Mouse (Mus musculus) spleen, adult 18-20 months (tissue): ENCODE measurements around the gene Angel2.
"Not testable (repeated sequence)": the region's sequence is repeated elsewhere in the genome, so short reads cannot be mapped to it uniquely, and the experiment has no call there.

ENCODE experiments used
- DNase-seq, 2 experiments: peaks; one replicate each; pipeline ENCODE4 v3.0.0; 2022; ENCODE audit warnings: mixed read lengths in 2 of 2

Gene Angel2

GRCm38 (mm10) chr1:190924812-190925211, at the start of gene Angel2:
Gene Angel2 (plus strand): TSS chr1:190925112.
- DNase-seq: not testable (repeated sequence)

GRCm38 (mm10) chr1:190875751-190876150, 49.2 kb upstream of the Angel2 start:
- DNase-seq: no peak

GRCm38 (mm10) chr1:190880638-190881037, 44.3 kb upstream of the Angel2 start:
- no peak for DNase-seq

GRCm38 (mm10) chr1:190881422-190881821, 43.5 kb upstream of the Angel2 start:
- peak in 1 of 2 experiments; percentile 29 for DNase-seq

- no peak for DNase-seq
Observed at GRCm38 (mm10) chr1:190886014-190886413, 38.9 kb upstream of the Angel2 start.

GRCm38 (mm10) chr1:190888031-190888430, 36.9 kb upstream of the Angel2 start:
- DNase-seq: no peak

- no peak for DNase-seq
Observed at GRCm38 (mm10) chr1:190888646-190889045, 36.3 kb upstream of the Angel2 start.

GRCm38 (mm10) chr1:190893559-190894167, 31.2 kb upstream of the Angel2 start:
- no peak for DNase-seq

GRCm38 (mm10) chr1:190898186-190898585, 26.7 kb upstream of the Angel2 start:
- DNase-seq: no peak

GRCm38 (mm10) chr1:190898899-190899575, 25.9 kb upstream of the Angel2 start:
- DNase-seq: no peak

- DNase-seq: no peak
Observed at GRCm38 (mm10) chr1:190901082-190901481, 23.8 kb upstream of the Angel2 start.

GRCm38 (mm10) chr1:190904136-190904535, 20.8 kb upstream of the Angel2 start:
- DNase-seq: no peak

- DNase-seq: no peak
Observed at GRCm38 (mm10) chr1:190904714-190905113, 20.2 kb upstream of the Angel2 start.

GRCm38 (mm10) chr1:190910836-190911235, 14.1 kb upstream of the Angel2 start:
- no peak for DNase-seq

- peak; percentile 26 to 63 for DNase-seq
Observed at GRCm38 (mm10) chr1:190911415-190912123, 13.3 kb upstream of the Angel2 start, which contains the start of gene Rps6kc1. Gene Rps6kc1 (minus strand): TSS chr1:190911770.

- DNase-seq: no peak
Observed at GRCm38 (mm10) chr1:190912623-190913022, 12.3 kb upstream of the Angel2 start.

GRCm38 (mm10) chr1:190918938-190919337, 6.0 kb upstream of the Angel2 start:
- DNase-seq: no peak

GRCm38 (mm10) chr1:190919725-190920469, 5.0 kb upstream of the Angel2 start:
- DNase-seq: no peak

GRCm38 (mm10) chr1:190927311-190927710, 2.4 kb downstream of the Angel2 start:
- no peak for DNase-seq

GRCm38 (mm10) chr1:190927751-190928369, 2.9 kb downstream of the Angel2 start:
- DNase-seq: no peak

- DNase-seq: peak; percentile 97
Observed at GRCm38 (mm10) chr1:190928370-190929009, 3.6 kb downstream of the Angel2 start.
